Mouse (Mus musculus) hindbrain, embryonic 16.5 days (tissue): ENCODE measurements around the gene Sorcs2. TPM values are rescaled to one million over a fixed set of nuclear protein-coding genes. Genes with fewer than 3 reads are reported as not detected.
A peak's percentile ranks its signal among the peaks of the same experiment; 100 is the strongest.

Experiments used
- ATAC-seq: fragments of 200-750 bp; cut with Nextera tagmentation; 2 replicates; pipeline ENCODE4 v1.8.0; 2017; ENCODE audit warnings: moderate TSS enrichment, moderate library complexity
- H3K27ac ChIP-seq: fragments of 300-500 bp; sonication (generic); 2 replicates; pipeline ENCODE4 v1.5.1; 2014; ENCODE audit warnings: low read depth, mild to moderate bottlenecking, control low read depth, low read length, moderate library complexity
- H3K27me3 ChIP-seq: fragments of 300-500 bp; sonication (generic); replicated peaks from 2 replicates; pipeline ENCODE4 v1.6.1; 2014; ENCODE audit warnings: low read length; ENCODE audit not compliant: control insufficient read depth, insufficient read depth
- H3K36me3 ChIP-seq: fragments of 300-500 bp; sonication (generic); 2 replicates; pipeline ENCODE4 v1.6.1; 2014; ENCODE audit warnings: mild to moderate bottlenecking, low read length, moderate library complexity, mixed read lengths; ENCODE audit not compliant: control insufficient read depth, insufficient read depth
- H3K4me1 ChIP-seq: fragments of 300-500 bp; sonication (generic); 2 replicates; pipeline ENCODE4 v1.6.1; 2014; ENCODE audit warnings: low read depth, low read length; ENCODE audit not compliant: control insufficient read depth, insufficient read depth
- H3K4me2 ChIP-seq: fragments of 300-500 bp; sonication (generic); 2 replicates; pipeline ENCODE4 v1.6.1; 2014; ENCODE audit warnings: mild to moderate bottlenecking, low read length, control low read depth, moderate library complexity
- H3K4me3 ChIP-seq: fragments of 300-500 bp; sonication (generic); 2 replicates; pipeline ENCODE4 v1.5.1; 2014; ENCODE audit warnings: mild to moderate bottlenecking, low read length, control low read depth, moderate library complexity
- H3K9ac ChIP-seq: fragments of 300-500 bp; sonication (generic); 2 replicates; pipeline ENCODE4 v1.6.1; 2014; ENCODE audit warnings: low read depth, mild to moderate bottlenecking, control low read depth, low read length, moderate library complexity
- H3K9me3 ChIP-seq: fragments of 300-500 bp; sonication (generic); 2 replicates; pipeline ENCODE4 v1.6.1; 2014; ENCODE audit warnings: mild to moderate bottlenecking, low read length, moderate library complexity; ENCODE audit not compliant: control insufficient read depth
- WGBS: fragments of 180-500 bp; shearing (Covaris S2); extraction: QIAGEN DNeasy Blood & Tissue Kit; methylation state at CpG from one replicate; pipeline ENCODE4 v1.1.7; 2014; 5-methylcytosine and 5-hydroxymethylcytosine counted together
- polyA plus RNA-seq: library from polyadenylated mRNA; unstranded; fragments of >200 nt; fragmentation: Nextera tagmentation; extraction: Ambion mirVana; gene quantifications from 2 replicates; pipeline ENCODE4 v1.2.1, GENCODE M21; 2015

Sorcs2 gene
- polyA plus RNA-seq, 1 experiment from 2014 or later: 11.8 TPM

GRCm38 (mm10) chr5:36427831-36428230 lies 29.9 kb upstream of the Sorcs2 start:
- Histone ChIP-seq H3K4me2 (no peak overlapping the region), H3K27ac (no peak overlapping the region), H3K4me1 (peaks cover 5% of the 10 kb centered on the region; the same call in 1 of the 2 replicates), H3K27me3 (no peaks in the 10 kb centered on the region), H3K9ac (no peak overlapping the region), H3K4me3 (no peak overlapping the region), H3K9me3 (no peaks in the 10 kb centered on the region), H3K36me3 (no peaks in the 10 kb centered on the region)
- ATAC-seq: peak; percentile 63; the same call in 1 of the 2 replicates
- WGBS: 42% methylated on average over 11 of the region's 11 CpGs

- no peak for ATAC-seq
- H3K36me3 ChIP-seq: no peaks in the 10 kb centered on the region
- no peaks in the 10 kb centered on the region for H3K9me3 ChIP-seq
- no peak overlapping the region for H3K4me3 ChIP-seq
- no peak overlapping the region for H3K4me2 ChIP-seq
- no peak overlapping the region for H3K9ac ChIP-seq
- H3K27ac ChIP-seq: no peak overlapping the region
- peaks cover 5% of the 10 kb centered on the region; the same call in 1 of the 2 replicates for H3K4me1 ChIP-seq
- 83% methylated on average over 5 of the region's 5 CpGs for WGBS
- H3K27me3 ChIP-seq: no peaks in the 10 kb centered on the region
Observed at GRCm38 (mm10) chr5:36426404-36426803, 28.5 kb upstream of the Sorcs2 start.

- Histone ChIP-seq H3K27me3 (no peaks in the 10 kb centered on the region), H3K4me2 (no peak overlapping the region), H3K27ac (no peak overlapping the region), H3K4me3 (no peak overlapping the region), H3K4me1 (peaks cover 5% of the 10 kb centered on the region; the same call in 1 of the 2 replicates), H3K9me3 (no peaks in the 10 kb centered on the region), H3K36me3 (no peaks in the 10 kb centered on the region), H3K9ac (no peak overlapping the region)
- ATAC-seq: no peak
Observed at GRCm38 (mm10) chr5:36424676-36425075, 26.7 kb upstream of the Sorcs2 start.

- ATAC-seq: no peak
Observed at GRCm38 (mm10) chr5:36422689-36423088, 24.8 kb upstream of the Sorcs2 start.

GRCm38 (mm10) chr5:36419861-36420260 lies 21.9 kb upstream of the Sorcs2 start:
- H3K4me1 ChIP-seq: no peaks in the 10 kb centered on the region
- no peaks in the 10 kb centered on the region for H3K36me3 ChIP-seq
- no peak overlapping the region for H3K4me3 ChIP-seq
- WGBS: 75% methylated on average over 3 of the region's 3 CpGs
- H3K9me3 ChIP-seq: no peaks in the 10 kb centered on the region
- no peak overlapping the region for H3K9ac ChIP-seq
- H3K27ac ChIP-seq: no peak overlapping the region
- ATAC-seq: no peak
- H3K27me3 ChIP-seq: no peaks in the 10 kb centered on the region
- H3K4me2 ChIP-seq: no peak overlapping the region

More at GRCm38 (mm10) chr5:36422689-36423088, 24.8 kb upstream of the Sorcs2 start:
- H3K9ac ChIP-seq: no peak overlapping the region
- H3K36me3 ChIP-seq: no peaks in the 10 kb centered on the region
- no peak overlapping the region for H3K4me2 ChIP-seq
- no peak overlapping the region for H3K27ac ChIP-seq
- no peaks in the 10 kb centered on the region for H3K27me3 ChIP-seq
- peaks cover 1% of the 10 kb centered on the region; the same call in 1 of the 2 replicates for H3K4me1 ChIP-seq
- H3K9me3 ChIP-seq: no peaks in the 10 kb centered on the region
- no peak overlapping the region for H3K4me3 ChIP-seq

GRCm38 (mm10) chr5:36414712-36415331 lies 16.9 kb upstream of the Sorcs2 start:
- H3K9ac ChIP-seq: no peak overlapping the region
- no peak overlapping the region for H3K4me3 ChIP-seq
- H3K36me3 ChIP-seq: no peaks in the 10 kb centered on the region
- no peaks in the 10 kb centered on the region for H3K4me1 ChIP-seq
- no peak overlapping the region for H3K4me2 ChIP-seq
- no peaks in the 10 kb centered on the region for H3K27me3 ChIP-seq
- 74% methylated on average over 6 of the region's 6 CpGs for WGBS
- ATAC-seq: peak; percentile 17; the same call in 1 of the 2 replicates
- no peak overlapping the region for H3K27ac ChIP-seq
- H3K9me3 ChIP-seq: no peaks in the 10 kb centered on the region

GRCm38 (mm10) chr5:36398463-36399364 lies 775 bp upstream of the Sorcs2 start:
- no peaks in the 10 kb centered on the region; the same call in 1 of the 2 replicates for H3K27me3 ChIP-seq
- ATAC-seq: 0 out of 2 replicates have a peak, but pooled peaks have one; percentile 4
- H3K36me3 ChIP-seq: no peaks in the 10 kb centered on the region
- H3K27ac ChIP-seq: no peak overlapping the region
- H3K4me1 ChIP-seq: peaks cover 31% of the 10 kb centered on the region
- H3K9me3 ChIP-seq: no peaks in the 10 kb centered on the region
- H3K4me2 ChIP-seq: peak overlapping the region; percentile 16
- WGBS: 7% methylated on average over 18 of the region's 18 CpGs
- H3K4me3 ChIP-seq: no peak overlapping the region
- H3K9ac ChIP-seq: no peak overlapping the region

- Histone ChIP-seq H3K27ac (peak overlapping the region; percentile 48; the same call in 1 of the 2 replicates), H3K9me3 (no peaks in the 10 kb centered on the region), H3K9ac (peak overlapping the region; percentile 95), H3K27me3 (no peaks in the 10 kb centered on the region), H3K4me1 (peaks cover 31% of the 10 kb centered on the region), H3K4me3 (peak overlapping the region; percentile 81), H3K4me2 (peak overlapping the region; percentile 99), H3K36me3 (no peaks in the 10 kb centered on the region)
- peak; percentile 13; the same call in 1 of the 2 replicates for ATAC-seq
- WGBS: 0% methylated on average over 36 of the region's 36 CpGs
Observed at GRCm38 (mm10) chr5:36397384-36397759, 567 bp downstream of the Sorcs2 start.
